Mouse (Mus musculus): ENCODE measurements around the gene Oit3. TPM values are rescaled to one million over a fixed set of nuclear protein-coding genes. Genes with fewer than 3 reads are reported as not detected.

The Oit3 gene
- total RNA-seq, 4 experiments from 2014 or later = 2.7 to 5.3 (median 3.1) TPM

Other genes starting within 250 kb of the Oit3 start
- gene Sept10, start 219.9 kb downstream of the Oit3 start, total RNA-seq (2022) = 10 to 100 TPM; 39.3 to 54.2 (median 49.7) TPM
- 10 to 100 TPM; 23.1 to 42.2 (median 35.8) TPM for gene Sowahc, start 219.8 kb downstream of the Oit3 start, total RNA-seq (2022)
- gene P4ha1, start 118.5 kb downstream of the Oit3 start, total RNA-seq (2022) = 10 to 100 TPM; 32.5 to 73.9 (median 37.1) TPM
- gene Gm10273, start 46.1 kb downstream of the Oit3 start, total RNA-seq (2022) = 10 to 100 TPM; 23.4 to 75.5 (median 42.2) TPM
- gene Pla2g12b, start 38.1 kb downstream of the Oit3 start, total RNA-seq (2022) = not detected
- not detected for gene Gm10322, start 174.3 kb upstream of the Oit3 start, total RNA-seq (2022)
- 10 to 100 TPM; 40.4 to 61.1 (median 47.8) TPM for gene Mcu, start 174.9 kb upstream of the Oit3 start, total RNA-seq (2022)